Mouse (Mus musculus): ENCODE results near the gene Gm42957. TPM values are rescaled to one million over a fixed set of nuclear protein-coding genes. Genes with fewer than 3 reads are reported as not detected.

Gene Gm42957
- polyA plus RNA-seq, 1 experiment: not detected

DNA sequence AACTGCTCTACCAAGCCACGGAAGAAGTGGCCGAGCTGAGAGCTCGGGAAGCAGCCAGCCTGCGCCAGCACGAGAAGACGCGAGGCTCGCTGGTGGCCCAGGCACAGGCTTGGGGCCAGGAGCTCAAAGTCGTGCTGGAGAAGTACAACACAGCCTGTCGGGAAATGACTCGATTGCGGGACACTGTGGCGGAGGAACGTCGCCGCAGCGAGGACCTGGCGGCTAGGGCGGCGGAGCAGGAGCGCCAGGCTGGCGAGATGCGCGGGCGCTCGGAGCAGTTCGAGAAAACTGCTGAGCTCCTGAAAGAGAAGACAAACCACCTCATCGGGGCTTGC lies 49.5 kb downstream of the Gm42957 start:
- TF ChIP-seq GATA1 (IDR thresholded peaks at IDR 0.05; ENCODE audit: low read length): no peak

DNA sequence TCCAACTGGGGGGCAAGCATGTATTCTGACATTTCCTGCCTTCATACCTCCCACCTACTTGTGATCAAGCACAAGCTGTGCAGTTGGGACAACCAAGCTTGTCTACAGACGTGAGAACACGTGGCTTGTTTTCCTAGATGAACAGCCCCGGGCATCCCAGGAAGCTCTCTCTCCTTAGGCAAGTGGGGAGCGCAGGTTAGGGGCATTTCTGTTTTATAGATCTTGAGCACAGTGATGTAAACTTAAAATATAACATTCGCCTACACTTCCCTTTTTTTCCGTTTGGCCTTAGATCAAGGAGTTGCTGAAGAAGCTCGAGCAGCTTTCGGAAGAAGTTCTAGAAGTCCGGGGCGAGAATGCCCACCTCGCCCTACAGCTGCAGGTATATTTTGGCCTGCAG lies 53.6 kb downstream of the Gm42957 start:
- TF ChIP-seq GATA1 (IDR thresholded peaks at IDR 0.05; ENCODE audit: low read length): no peak

DNA sequence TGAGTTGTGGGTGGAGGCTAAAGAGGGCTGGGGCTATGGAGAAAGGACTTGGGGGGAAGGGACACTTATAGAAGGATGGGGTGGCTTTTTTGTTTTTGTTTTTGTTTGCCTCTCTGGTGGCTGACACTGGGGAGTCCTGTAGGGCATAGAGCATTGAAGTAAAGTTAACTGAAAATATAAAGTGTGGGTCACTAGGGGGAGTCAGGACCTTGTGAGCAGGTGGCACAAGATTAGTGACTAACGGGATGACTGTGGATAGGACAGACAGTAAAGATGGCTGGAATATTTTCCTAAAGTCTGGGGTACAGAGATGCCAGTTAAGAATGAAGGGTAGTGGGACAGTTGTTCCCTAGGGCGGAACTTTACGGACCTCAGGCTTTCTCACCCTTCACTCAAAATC lies 55.0 kb downstream of the Gm42957 start:
- no peak for TF ChIP-seq GATA1 (IDR thresholded peaks at IDR 0.05; ENCODE audit: low read length)

DNA sequence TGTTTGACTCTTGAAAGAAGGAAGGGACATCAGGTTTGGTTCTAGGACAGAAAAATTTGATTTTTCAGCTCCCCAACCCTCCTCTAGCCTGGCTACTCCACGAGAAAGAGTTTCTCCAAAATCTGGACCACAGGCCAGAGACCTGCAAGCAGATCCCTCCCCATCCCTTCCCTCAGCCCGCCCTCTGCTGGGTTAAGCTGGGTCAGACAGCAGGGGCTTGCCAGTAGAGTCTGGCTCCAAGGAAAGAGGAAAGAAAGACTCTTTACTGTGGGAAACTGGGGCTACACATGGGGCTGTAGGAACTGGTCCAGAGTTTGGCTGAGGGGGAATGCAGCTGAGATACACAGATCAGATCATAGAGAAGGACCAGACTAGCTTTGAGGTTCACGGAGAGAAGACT lies 57.2 kb downstream of the Gm42957 start:
- TF ChIP-seq GATA1 (IDR thresholded peaks at IDR 0.05; ENCODE audit: low read length): no peak

DNA sequence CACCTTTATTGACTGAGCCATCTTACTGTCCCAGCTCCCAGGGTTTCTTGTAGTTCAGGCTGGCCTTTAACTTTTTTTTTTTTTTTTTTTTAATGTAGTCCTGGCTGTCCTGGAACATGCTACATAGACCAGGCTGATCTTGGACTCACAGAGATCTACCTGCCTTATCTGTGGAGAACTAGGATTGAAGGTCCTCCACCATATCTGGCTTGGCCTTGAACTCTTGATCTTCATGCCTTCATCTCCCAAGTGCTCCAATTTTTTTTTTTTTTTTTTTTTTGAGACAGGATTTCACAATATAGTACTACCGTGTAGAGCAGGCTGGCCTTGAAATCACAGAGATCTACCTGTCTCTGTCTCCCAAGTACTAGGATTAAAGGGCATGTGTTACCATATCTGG lies 58.3 kb downstream of the Gm42957 start:
- no peak for TF ChIP-seq GATA1 (IDR thresholded peaks at IDR 0.05; ENCODE audit: low read length)

DNA sequence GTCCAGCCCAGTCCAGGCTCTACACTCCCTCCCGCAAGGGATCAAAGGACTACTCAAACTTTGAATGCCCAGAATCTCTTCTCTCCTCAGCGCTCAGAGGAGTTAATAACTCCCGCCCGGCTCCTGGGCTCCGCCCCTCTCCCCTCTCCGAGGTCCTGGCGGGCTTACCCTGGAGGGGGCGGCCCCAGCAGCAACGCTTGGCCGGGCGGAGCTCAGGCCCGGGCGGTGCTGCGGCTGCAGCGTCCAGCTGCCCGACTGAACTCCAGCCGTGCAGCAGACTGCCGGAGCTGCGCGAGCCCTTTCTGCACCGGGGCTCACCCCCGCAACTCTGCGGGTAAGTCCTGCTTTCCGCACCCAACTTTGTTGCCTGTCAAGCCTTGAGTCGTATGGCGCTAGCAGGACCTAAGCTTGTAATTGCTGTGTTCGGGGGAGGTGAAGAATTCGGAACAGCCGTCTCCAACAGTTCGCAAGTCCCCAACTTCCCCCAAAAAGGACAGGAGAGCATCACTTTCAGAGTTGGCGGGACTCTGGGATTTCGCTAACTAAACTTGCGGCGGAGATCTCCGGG lies 61.0 kb downstream of the Gm42957 start, which contains the start of gene Pias3:
Gene Pias3, plus strand, starts transcription at position 187 of the 568 bp plus-strand sequence.
- TF ChIP-seq GATA1 (IDR thresholded peaks at IDR 0.05; ENCODE audit: low read length): no peak

DNA sequence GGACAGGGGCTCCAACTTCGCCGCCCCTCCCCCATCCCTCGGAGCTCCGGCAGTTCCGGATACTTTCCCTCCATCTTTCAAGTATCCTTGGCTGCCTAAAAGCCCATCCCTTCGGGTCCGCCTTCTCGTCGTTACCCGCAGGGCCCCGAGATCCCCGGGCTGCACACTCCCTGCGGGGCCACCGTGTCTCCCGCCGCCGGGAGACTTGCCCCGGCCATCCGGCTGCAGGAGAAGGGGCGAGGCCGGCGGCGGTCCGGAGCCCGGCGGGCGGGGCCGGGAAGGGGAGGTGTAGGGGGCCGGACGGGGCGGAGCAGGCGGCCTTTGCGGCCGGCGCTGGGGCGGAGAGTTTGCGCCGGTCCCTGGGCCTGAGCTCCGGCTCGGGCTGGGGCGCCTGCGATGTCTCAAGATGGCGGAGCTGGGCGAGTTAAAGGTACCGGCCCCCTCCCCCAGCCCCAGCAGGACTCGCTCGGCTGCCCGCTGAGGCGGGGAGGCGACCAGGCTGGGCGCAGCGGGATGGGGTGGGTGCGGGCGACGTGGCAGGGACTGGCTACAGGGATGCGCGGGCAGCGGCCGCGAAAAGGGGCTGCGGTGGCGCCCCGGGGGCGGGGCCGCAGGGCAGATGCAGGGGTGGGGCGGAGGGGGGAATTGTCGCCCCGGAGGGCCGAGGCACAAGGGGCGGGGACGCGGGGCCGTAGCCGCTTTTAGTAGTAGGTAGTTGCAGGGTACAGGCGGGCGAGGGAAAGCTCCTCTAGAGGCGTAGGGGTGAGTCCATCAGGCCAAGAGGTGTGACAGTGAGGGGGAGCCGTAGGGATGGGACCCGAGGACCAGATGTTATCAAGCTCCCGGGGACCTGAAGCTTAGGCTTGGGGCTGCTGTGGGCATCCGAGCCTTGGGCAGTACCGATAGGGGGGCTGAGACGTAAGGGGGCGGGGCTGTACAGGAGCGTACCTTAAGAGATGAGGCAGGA lies 61.8 kb downstream of the Gm42957 start:
- no peak for TF ChIP-seq GATA1 (IDR thresholded peaks at IDR 0.05; ENCODE audit: low read length)

DNA sequence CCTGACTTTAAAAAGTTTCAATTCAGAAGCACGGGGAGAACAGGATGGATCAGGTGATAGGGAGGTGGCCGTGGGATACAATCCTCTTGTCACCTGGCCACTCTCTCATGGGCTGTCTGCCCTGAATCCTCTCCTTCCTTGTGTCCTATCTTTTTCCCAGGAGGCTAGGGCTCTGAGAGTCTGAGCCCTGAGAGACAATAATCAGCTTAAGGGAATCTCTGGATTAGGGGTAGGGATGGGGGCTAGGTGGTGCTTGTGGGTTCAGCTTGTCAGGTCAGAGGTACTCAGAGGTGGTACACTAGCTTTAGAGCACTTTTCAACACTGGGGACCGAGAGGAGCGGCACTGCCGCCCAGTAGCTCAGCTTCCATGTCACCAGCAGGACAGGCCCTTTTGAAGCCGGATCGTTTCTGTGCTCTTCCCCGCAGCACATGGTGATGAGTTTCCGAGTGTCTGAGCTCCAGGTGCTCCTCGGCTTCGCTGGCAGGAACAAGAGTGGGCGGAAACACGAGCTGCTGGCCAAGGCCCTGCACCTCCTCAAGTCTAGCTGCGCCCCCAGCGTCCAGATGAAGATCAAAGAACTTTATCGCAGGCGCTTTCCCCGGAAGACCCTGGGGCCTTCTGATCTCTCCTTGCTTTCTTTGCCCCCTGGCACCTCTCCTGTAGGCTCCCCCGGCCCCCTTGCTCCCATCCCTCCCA lies 63.9 kb downstream of the Gm42957 start:
- TF ChIP-seq GATA1 (IDR thresholded peaks at IDR 0.05; ENCODE audit: low read length): no peak

DNA sequence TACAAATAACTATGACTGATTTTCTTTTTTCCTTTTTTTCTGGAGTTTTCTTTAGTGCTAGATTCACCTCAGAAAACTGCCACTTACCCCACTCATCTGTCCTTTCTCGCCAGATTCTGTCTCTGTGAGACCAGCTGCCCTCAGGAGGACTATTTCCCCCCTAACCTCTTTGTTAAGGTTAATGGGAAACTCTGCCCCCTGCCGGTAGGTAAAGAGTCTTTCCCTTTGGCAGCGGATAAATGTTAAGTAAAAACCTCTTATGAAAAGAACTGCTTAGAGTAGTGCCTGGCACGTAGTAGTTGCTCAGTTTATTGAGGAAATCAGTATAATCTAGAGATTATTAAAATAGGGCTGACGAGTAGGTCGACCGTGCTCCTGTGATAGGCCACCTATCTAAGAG lies 65.1 kb downstream of the Gm42957 start:
- TF ChIP-seq GATA1 (IDR thresholded peaks at IDR 0.05; ENCODE audit: low read length): no peak

DNA sequence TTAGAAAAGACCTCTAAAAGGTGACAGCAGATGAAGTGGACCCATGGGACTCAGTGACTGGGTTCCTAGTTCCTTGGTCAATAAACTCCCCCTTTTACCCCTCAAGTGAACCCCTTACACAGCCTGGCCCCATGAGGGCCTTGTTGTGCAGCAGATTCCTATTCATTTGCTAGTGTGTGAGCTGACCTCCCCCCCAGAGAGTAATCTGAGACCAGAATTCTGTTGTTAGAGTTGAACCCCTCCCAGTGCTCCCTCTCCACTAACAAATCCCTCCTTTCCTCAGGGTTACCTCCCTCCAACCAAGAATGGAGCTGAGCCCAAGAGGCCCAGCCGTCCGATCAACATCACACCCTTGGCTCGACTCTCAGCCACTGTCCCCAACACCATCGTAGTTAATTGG lies 65.7 kb downstream of the Gm42957 start:
- TF ChIP-seq GATA1 (IDR thresholded peaks at IDR 0.05; ENCODE audit: low read length): no peak

Other genes with a start within 250 kb of the Gm42957 start
- not detected in 2 replicates for gene BC107364, start 183.2 kb upstream of the Gm42957 start, polyA plus RNA-seq (2012)
- gene Hfe2, start 110.3 kb upstream of the Gm42957 start, polyA plus RNA-seq (2012): not detected in 2 replicates
- gene Txnip, start 77.5 kb upstream of the Gm42957 start, polyA plus RNA-seq (2012): 9.6 and 10.6 TPM in 2 replicates
- not detected in 2 replicates for gene Gm16253, start 58.5 kb upstream of the Gm42957 start, polyA plus RNA-seq (2012)
- 9.8 and 14.7 TPM in 2 replicates for gene Polr3gl, start 41.3 kb upstream of the Gm42957 start, polyA plus RNA-seq (2012)
- gene Ankrd34a, start 38.8 kb upstream of the Gm42957 start, polyA plus RNA-seq (2012): 0.03 TPM in 1 of 2 replicates, not detected in the other
- gene Lix1l, start 34.3 kb upstream of the Gm42957 start, polyA plus RNA-seq (2012): 0.70 and 0.92 TPM in 2 replicates
- 51.9 and 144 TPM in 2 replicates for gene Rbm8a, start 5.5 kb upstream of the Gm42957 start, polyA plus RNA-seq (2012)
- gene Pex11b, start 98 bp upstream of the Gm42957 start, polyA plus RNA-seq (2012): 3.1 and 4.7 TPM in 2 replicates
- 0.15 and 0.18 TPM in 2 replicates for gene Itga10, start 10.1 kb downstream of the Gm42957 start, polyA plus RNA-seq (2012)
- not detected in 2 replicates for gene Ankrd35, start 34.7 kb downstream of the Gm42957 start, polyA plus RNA-seq (2012)
- gene Pias3, start 60.9 kb downstream of the Gm42957 start, polyA plus RNA-seq (2012): 13.0 and 16.2 TPM in 2 replicates
- 0.18 and 0.29 TPM in 2 replicates for gene Nudt17, start 73.1 kb downstream of the Gm42957 start, polyA plus RNA-seq (2012)
- 8.2 and 8.5 TPM in 2 replicates for gene Polr3c, start 92.2 kb downstream of the Gm42957 start, polyA plus RNA-seq (2012)
- 18.9 and 25.4 TPM in 2 replicates for gene Rnf115, start 92.2 kb downstream of the Gm42957 start, polyA plus RNA-seq (2012)
- gene Pdzk1, start 193.8 kb downstream of the Gm42957 start, polyA plus RNA-seq (2012): 0.02 TPM in 1 of 2 replicates, not detected in the other
- gene Cd160, start 193.9 kb downstream of the Gm42957 start, polyA plus RNA-seq (2012): not detected in 2 replicates

Data from G1E-ER4 (cell line).